ENCODE assay signal across 25 mouse cellular contexts in genomic region chr4:149603860-149604259, GRCm38 (mm10). TPM values are rescaled to one million over a fixed set of nuclear protein-coding genes. Genes with fewer than 3 reads are reported as not detected.
DNase-seq lines count a peak whose midpoint lies in the region; ATAC-seq and TF ChIP-seq lines count a peak whose summit lies in the region.
"Had no signal": no experiment of that assay in that cellular context is flagged by ENCODE, and none has a peak within 500 bp of the region (broad histone marks: within the 10 kb centered on the region; RNA-seq: fewer than 3 reads in every experiment).

No protein-coding gene starts in this region.

- no peaks in the 10 kb centered on the region for H3K27me3 ChIP-seq in intestine, postnatal 0 days (replicated peaks; ENCODE audit: control insufficient read depth, insufficient read depth, low read length)
- H3K27me3 ChIP-seq in intestine, embryonic 16.5 days (replicated peaks; ENCODE audit: control insufficient read depth, insufficient read depth, low read length): no peaks in the 10 kb centered on the region
- no peaks in the 10 kb centered on the region for H3K27me3 ChIP-seq in midbrain, postnatal 0 days (ENCODE audit: insufficient read depth, low read length)
- no peaks in the 10 kb centered on the region for H3K27me3 ChIP-seq in midbrain, embryonic 11.5 days (ENCODE audit: control insufficient read depth, insufficient read depth, low read length)
- H3K27me3 ChIP-seq: CH12.LX; embryonic facial prominence, embryonic 13.5 days; forebrain, embryonic 12.5 days; forebrain, embryonic 15.5 days; hindbrain, embryonic 15.5 days had no signal

- H3K4me1 ChIP-seq in intestine, postnatal 0 days (replicated peaks; ENCODE audit: control insufficient read depth, insufficient read depth, low read length): no peaks in the 10 kb centered on the region; the same call in none of the 2 replicates
- H3K4me1 ChIP-seq in intestine, embryonic 16.5 days (ENCODE audit: control insufficient read depth, insufficient read depth, low read length): peaks cover 20% of the 10 kb centered on the region
- H3K4me1 ChIP-seq in midbrain, postnatal 0 days (ENCODE audit: insufficient read depth, low read length): peaks cover 5% of the 10 kb centered on the region; the same call in 1 of the 2 replicates
- H3K4me1 ChIP-seq in midbrain, embryonic 11.5 days (ENCODE audit: control insufficient read depth, insufficient read depth, low read length): peaks cover 21% of the 10 kb centered on the region

- no peak for ATAC-seq in intestine, postnatal 0 days
- no peak for ATAC-seq in intestine, embryonic 16.5 days
- no peak for ATAC-seq in midbrain, postnatal 0 days (ENCODE audit: low FRiP score)
- ATAC-seq in midbrain, embryonic 11.5 days (ENCODE audit: low FRiP score): no peak
- no peak for ATAC-seq in monocyte, adult 5-6 weeks (replicated peaks; ENCODE audit: insufficient number of reproducible peaks, low FRiP score, low TSS enrichment, poor library complexity, severe bottlenecking)
- ATAC-seq: forebrain, embryonic 15.5 days had no signal

- DNase-seq in midbrain, postnatal 0 days (ENCODE audit: low spot score): no peak
- no peak for DNase-seq in midbrain, embryonic 11.5 days (ENCODE audit: low spot score, missing footprints)
- peak; percentile 34 for DNase-seq in ZHBTc4 (ENCODE audit: low read depth, low spot score)
- DNase-seq in spleen, postnatal 4 days (ENCODE audit: low spot score in 2 of 2): no peak
- DNase-seq: adrenal gland, adult 2 months; adrenal gland, postnatal 14 days; cerebellum, adult 11 months; cerebellum, adult 8-10 months; cerebellum, postnatal 10 days; cerebellum, postnatal 36 days; embryo, embryonic 11 days; gastrocnemius, postnatal 25 days; heart, adult 18-20 months; heart, postnatal 14 days had no signal

- no peaks in the 10 kb centered on the region for H3K9me3 ChIP-seq in intestine, postnatal 0 days (ENCODE audit: control insufficient read depth)
- H3K9me3 ChIP-seq in intestine, embryonic 16.5 days (ENCODE audit: control insufficient read depth, low read length): no peaks in the 10 kb centered on the region
- no peaks in the 10 kb centered on the region for H3K9me3 ChIP-seq in midbrain, postnatal 0 days (ENCODE audit: low read length)
- H3K9me3 ChIP-seq in midbrain, embryonic 11.5 days (ENCODE audit: control insufficient read depth, low read length): no peaks in the 10 kb centered on the region; the same call in 1 of the 2 replicates
- H3K9me3 ChIP-seq: embryonic facial prominence, embryonic 10.5 days; embryonic facial prominence, embryonic 13.5 days; forebrain, embryonic 12.5 days; forebrain, embryonic 15.5 days; heart, embryonic 13.5 days; hindbrain, embryonic 15.5 days had no signal

- TF ChIP-seq CTCF in intestine, postnatal 0 days (IDR thresholded peaks at IDR 0.05; ENCODE audit: low read depth): peak; percentile 22; the same call in 1 of the 2 replicates
- TF ChIP-seq CTCF in midbrain, postnatal 0 days (IDR thresholded peaks at IDR 0.05): peak; percentile 30; the same call in 1 of the 2 replicates

- H3K27ac ChIP-seq in intestine, postnatal 0 days (ENCODE audit: low read depth, low read length): no peak overlapping the region
- H3K27ac ChIP-seq in intestine, embryonic 16.5 days (ENCODE audit: low read length): no peak overlapping the region
- no peak overlapping the region for H3K27ac ChIP-seq in midbrain, postnatal 0 days (ENCODE audit: low read depth, low read length)
- H3K27ac ChIP-seq in midbrain, embryonic 11.5 days (ENCODE audit: low read depth, low read length): no peak overlapping the region
- H3K27ac ChIP-seq: embryonic facial prominence, embryonic 10.5 days; embryonic facial prominence, embryonic 13.5 days; forebrain, embryonic 12.5 days; forebrain, embryonic 15.5 days; heart, embryonic 13.5 days; hindbrain, embryonic 15.5 days had no signal

- no peak overlapping the region for H3K4me2 ChIP-seq in intestine, postnatal 0 days (replicated peaks; ENCODE audit: low read depth)
- no peak overlapping the region for H3K4me2 ChIP-seq in intestine, embryonic 16.5 days (ENCODE audit: low read depth, low read length)
- no peak overlapping the region for H3K4me2 ChIP-seq in midbrain, postnatal 0 days (ENCODE audit: low read depth, low read length, poor library complexity, severe bottlenecking)
- no peak overlapping the region for H3K4me2 ChIP-seq in midbrain, embryonic 11.5 days
- H3K4me2 ChIP-seq: embryonic facial prominence, embryonic 13.5 days; forebrain, embryonic 12.5 days; forebrain, embryonic 15.5 days; heart, embryonic 13.5 days; hindbrain, embryonic 15.5 days had no signal

- no peak overlapping the region for H3K4me3 ChIP-seq in intestine, postnatal 0 days (ENCODE audit: low read depth, low read length)
- H3K4me3 ChIP-seq in intestine, embryonic 16.5 days (ENCODE audit: low read length): no peak overlapping the region
- no peak overlapping the region for H3K4me3 ChIP-seq in midbrain, postnatal 0 days (ENCODE audit: low read depth, low read length)
- H3K4me3 ChIP-seq in midbrain, embryonic 11.5 days (ENCODE audit: low read depth, low read length): no peak overlapping the region
- H3K4me3 ChIP-seq: embryonic facial prominence, embryonic 10.5 days; embryonic facial prominence, embryonic 13.5 days; erythroblast, embryonic 14.5 days; forebrain, embryonic 12.5 days; forebrain, embryonic 15.5 days; heart, embryonic 13.5 days; hindbrain, embryonic 15.5 days had no signal

- 58% methylated on average over 1 of the region's 1 CpGs for WGBS in intestine, postnatal 0 days
- WGBS in intestine, embryonic 16.5 days: 59% methylated on average over 1 of the region's 1 CpGs
- WGBS in midbrain, postnatal 0 days: 65% methylated on average over 1 of the region's 1 CpGs
- 67% methylated on average over 1 of the region's 1 CpGs for WGBS in midbrain, embryonic 11.5 days

- H3K36me3 ChIP-seq in intestine, postnatal 0 days (ENCODE audit: control insufficient read depth, insufficient read depth): no peaks in the 10 kb centered on the region; the same call in 1 of the 2 replicates
- no peaks in the 10 kb centered on the region for H3K36me3 ChIP-seq in intestine, embryonic 16.5 days (ENCODE audit: control insufficient read depth, insufficient read depth, low read length)
- H3K36me3 ChIP-seq in midbrain, postnatal 0 days (ENCODE audit: insufficient read depth, low read length): no peaks in the 10 kb centered on the region
- no peaks in the 10 kb centered on the region for H3K36me3 ChIP-seq in midbrain, embryonic 11.5 days (ENCODE audit: control insufficient read depth, insufficient read depth, low read length)
- H3K36me3 ChIP-seq: embryonic facial prominence, embryonic 13.5 days; forebrain, embryonic 12.5 days; forebrain, embryonic 15.5 days; heart, embryonic 13.5 days; hindbrain, embryonic 15.5 days had no signal

- no peak overlapping the region for H3K9ac ChIP-seq in intestine, postnatal 0 days (ENCODE audit: low read depth, low read length)
- H3K9ac ChIP-seq in intestine, embryonic 16.5 days (ENCODE audit: low read depth, low read length): no peak overlapping the region
- no peak overlapping the region for H3K9ac ChIP-seq in midbrain, postnatal 0 days (replicated peaks; ENCODE audit: low read length, poor library complexity, severe bottlenecking)
- H3K9ac ChIP-seq in midbrain, embryonic 11.5 days (ENCODE audit: low read length): no peak overlapping the region
- H3K9ac ChIP-seq: embryonic facial prominence, embryonic 13.5 days; forebrain, embryonic 12.5 days; forebrain, embryonic 15.5 days; heart, embryonic 13.5 days; hindbrain, embryonic 15.5 days had no signal

RNA-seq across cellular contexts. Expression of gene Clstn1, which starts 17.6 kb away (rescaled TPM):
- polyA plus RNA-seq in intestine, postnatal 0 days (2015; fragmentation: Nextera tagmentation; extraction: Ambion mirVana): 34.3 and 34.7 TPM in 2 replicates
- polyA plus RNA-seq in intestine, embryonic 16.5 days (2015; fragmentation: Nextera tagmentation; extraction: Ambion mirVana): 10.8 and 12.5 TPM in 2 replicates
- total RNA-seq in midbrain, postnatal 0 days (2014; rRNA removed): 552 and 565 TPM in 2 replicates
- 196 and 209 TPM in 2 replicates for polyA plus RNA-seq in midbrain, postnatal 0 days (2015; fragmentation: Nextera tagmentation; extraction: Ambion mirVana)
- polyA plus RNA-seq in midbrain, embryonic 11.5 days (2014; fragmentation: Nextera tagmentation; extraction: Ambion mirVana): 34.3 and 41.8 TPM in 2 replicates
- 0.43 to 4.3 TPM (median 1.2 TPM) in 3 replicates for total RNA-seq in monocyte, adult 5-6 weeks (2017)
